Mouse (Mus musculus): ENCODE measurements around the gene Mettl27.

DNA sequence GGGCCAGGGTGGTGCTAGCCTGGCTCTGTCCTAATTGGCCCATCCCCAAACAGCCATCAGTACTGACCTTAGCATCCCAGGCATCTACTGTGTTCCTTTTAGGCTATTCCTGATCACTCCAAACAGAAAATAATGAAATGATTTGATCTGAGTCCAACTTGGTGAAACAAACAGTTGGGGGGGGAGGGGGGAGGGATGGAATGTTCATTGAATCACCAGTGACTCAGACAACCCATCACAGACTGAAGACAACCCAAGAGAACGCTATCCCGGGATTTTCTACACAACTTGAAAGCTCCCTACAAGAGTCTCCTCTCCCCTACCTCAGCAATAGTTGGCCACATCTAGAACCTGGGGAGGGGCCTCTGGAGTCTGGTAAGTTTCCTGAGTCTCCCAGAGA, 20.3 kb upstream of the Mettl27 start:
- TF ChIP-seq POLR2A (IDR thresholded peaks at IDR 0.05; ENCODE audit: borderline replicate concordance, extremely low read depth, insufficient read depth, insufficient read length, poor library complexity, severe bottlenecking): no peak
- no peak for TF ChIP-seq CTCF (IDR thresholded peaks at IDR 0.05; ENCODE audit: borderline replicate concordance, extremely low read depth, insufficient read depth, insufficient read length)

Measured in brain, embryonic 14.5 days (tissue).